ENCODE assay signal across 8 mouse cellular contexts in the genomic region with DNA sequence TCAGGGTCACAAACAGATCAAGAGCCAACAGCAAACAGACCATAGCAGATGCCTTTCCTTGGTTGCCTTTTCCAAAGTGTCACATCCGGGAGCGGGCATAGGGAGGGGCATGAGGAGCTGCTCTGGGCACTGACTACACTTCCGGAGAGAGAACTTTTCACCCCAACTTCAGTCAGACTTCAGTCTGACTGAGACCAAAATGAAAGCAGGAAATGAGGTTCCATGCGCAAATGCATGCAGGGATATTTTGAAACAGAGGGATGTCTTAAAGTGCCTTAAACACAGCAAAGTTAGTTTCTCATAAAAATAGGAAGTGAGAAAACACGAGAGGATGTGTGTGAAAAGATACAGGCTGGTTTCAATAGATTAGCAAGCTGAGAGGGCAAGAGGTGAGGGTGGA.
DNase-seq lines count a peak whose midpoint lies in the region; ATAC-seq lines count a peak whose summit lies in the region.

No protein-coding gene starts in this region.

- peaks cover 16% of the 10 kb centered on the region for H3K4me1 ChIP-seq in embryonic facial prominence, embryonic 13.5 days
- 0 out of 2 replicates have a peak, but pooled peaks cover 3% of the 10 kb centered on the region for H3K4me1 ChIP-seq in embryonic facial prominence, embryonic 10.5 days
- H3K4me1 ChIP-seq in intestine, embryonic 15.5 days (replicated peaks), result no peaks in the 10 kb centered on the region
- no peaks in the 10 kb centered on the region for H3K4me1 ChIP-seq in midbrain, embryonic 11.5 days (ENCODE audit: control insufficient read depth, insufficient read depth, low read length)

- no peaks in the 10 kb centered on the region for H3K27me3 ChIP-seq in embryonic facial prominence, embryonic 13.5 days
- no peaks in the 10 kb centered on the region for H3K27me3 ChIP-seq in embryonic facial prominence, embryonic 10.5 days (replicated peaks; ENCODE audit: low read depth, poor library complexity, severe bottlenecking)
- no peaks in the 10 kb centered on the region for H3K27me3 ChIP-seq in intestine, embryonic 15.5 days (replicated peaks)
- no peaks in the 10 kb centered on the region for H3K27me3 ChIP-seq in midbrain, embryonic 11.5 days (ENCODE audit: control insufficient read depth, insufficient read depth, low read length)

- 67% methylated on average over 5 of the region's 5 CpGs for WGBS in embryonic facial prominence, embryonic 13.5 days
- 74% methylated on average over 5 of the region's 5 CpGs for WGBS in embryonic facial prominence, embryonic 10.5 days
- WGBS in intestine, embryonic 15.5 days, result 58% methylated on average over 5 of the region's 5 CpGs
- WGBS in midbrain, embryonic 11.5 days, result 81% methylated on average over 5 of the region's 5 CpGs

- H3K36me3 ChIP-seq in embryonic facial prominence, embryonic 13.5 days, result no peaks in the 10 kb centered on the region
- no peaks in the 10 kb centered on the region for H3K36me3 ChIP-seq in embryonic facial prominence, embryonic 10.5 days (replicated peaks)
- no peaks in the 10 kb centered on the region for H3K36me3 ChIP-seq in intestine, embryonic 15.5 days
- H3K36me3 ChIP-seq in midbrain, embryonic 11.5 days (ENCODE audit: control insufficient read depth, insufficient read depth, low read length), result no peaks in the 10 kb centered on the region

- no peak overlapping the region for H3K9ac ChIP-seq in embryonic facial prominence, embryonic 13.5 days
- H3K9ac ChIP-seq in intestine, embryonic 15.5 days, result no peak overlapping the region
- no peak overlapping the region for H3K9ac ChIP-seq in midbrain, embryonic 11.5 days (ENCODE audit: low read length)

- H3K27ac ChIP-seq in embryonic facial prominence, embryonic 13.5 days, result 0 out of 2 replicates have a peak overlapping the region, but pooled peaks have one; percentile 16
- no peak overlapping the region for H3K27ac ChIP-seq in embryonic facial prominence, embryonic 10.5 days (replicated peaks)
- H3K27ac ChIP-seq in intestine, embryonic 15.5 days, result no peak overlapping the region
- no peak overlapping the region for H3K27ac ChIP-seq in midbrain, embryonic 11.5 days (ENCODE audit: low read depth, low read length)

- no peak overlapping the region for H3K4me2 ChIP-seq in embryonic facial prominence, embryonic 13.5 days
- H3K4me2 ChIP-seq in intestine, embryonic 15.5 days (replicated peaks), result no peak overlapping the region
- H3K4me2 ChIP-seq in midbrain, embryonic 11.5 days, result no peak overlapping the region

- no peaks in the 10 kb centered on the region for H3K9me3 ChIP-seq in embryonic facial prominence, embryonic 13.5 days
- no peaks in the 10 kb centered on the region for H3K9me3 ChIP-seq in embryonic facial prominence, embryonic 10.5 days
- H3K9me3 ChIP-seq in intestine, embryonic 15.5 days, result no peaks in the 10 kb centered on the region
- no peaks in the 10 kb centered on the region for H3K9me3 ChIP-seq in midbrain, embryonic 11.5 days (ENCODE audit: control insufficient read depth, low read length)

- DNase-seq in embryonic facial prominence, embryonic 10.5 days (ENCODE audit: low spot score), result no peak
- DNase-seq in adrenal gland, postnatal 36 days, result peak; percentile 19 to 44
- DNase-seq in kidney, postnatal 25 days, result peak; percentile 28 to 70
- DNase-seq in naive thymus-derived CD4-positive, alpha-beta T cell, adult 2 months (ENCODE audit: low read depth), result peak; percentile 74
- DNase-seq in cerebellum, postnatal 4 days (ENCODE audit: low spot score in 2 of 2), result no peak
- no peak for DNase-seq in midbrain, embryonic 11.5 days (ENCODE audit: low spot score, missing footprints)

- no peak for ATAC-seq in embryonic facial prominence, embryonic 13.5 days (ENCODE audit: insufficient number of reproducible peaks, insufficient read depth, low FRiP score, low TSS enrichment, low read depth)
- no peak for ATAC-seq in intestine, embryonic 15.5 days
- ATAC-seq in midbrain, embryonic 11.5 days (ENCODE audit: low FRiP score), result no peak

- no peak overlapping the region for H3K4me3 ChIP-seq in embryonic facial prominence, embryonic 13.5 days
- no peak overlapping the region for H3K4me3 ChIP-seq in embryonic facial prominence, embryonic 10.5 days
- H3K4me3 ChIP-seq in intestine, embryonic 15.5 days (replicated peaks), result no peak overlapping the region
- H3K4me3 ChIP-seq in midbrain, embryonic 11.5 days (ENCODE audit: low read depth, low read length), result no peak overlapping the region

Comparison
In these comparisons a context has a peak if more than half of its experiments do, and no peak if none do; other contexts are left out.
1. DNase-seq: peak in adrenal gland, postnatal 36 days (2 of 2), kidney, postnatal 25 days (2 of 2) and naive thymus-derived CD4-positive, alpha-beta T cell, adult 2 months (single experiment); none in embryonic facial prominence, embryonic 10.5 days (single experiment), cerebellum, postnatal 4 days (0 of 2) and midbrain, embryonic 11.5 days (single experiment).